Mouse (Mus musculus) Patski (cell line): ENCODE results near the gene Hist1h2bp. TPM values are rescaled to one million over a fixed set of nuclear protein-coding genes. Genes with fewer than 3 reads are reported as not detected.
A peak's percentile ranks its signal among the peaks of the same experiment; 100 is the strongest.
"Not testable (repeated sequence)": the region's sequence is repeated elsewhere in the genome, so short reads cannot be mapped to it uniquely, and the experiment has no call there.

Experiments
- ATAC-seq: fragments of 100-300 bp; one replicate; pipeline ENCODE4 v1.8.0; 2021
- CTCF ChIA-PET: fragments of 350-600 bp; sonication (Branson Sonifier 250); formaldehyde crosslinking; loops from one replicate; lab custom pipeline; 2022; ENCODE audit warnings: inconsistent platforms; lab: Charles Lee
- POLR2A ChIA-PET: fragments of 350-600 bp; sonication (Branson Sonifier 250); formaldehyde crosslinking; loops from one replicate; lab custom pipeline; 2022; ENCODE audit warnings: antibody characterized with exemption, inconsistent platforms; lab: Charles Lee
- DNase-seq: peaks from one replicate; pipeline ENCODE4 v3.0.0-alpha.2; 2011; ENCODE audit warnings: low read depth, low spot score
- H3K27me3 ChIP-seq: fragments of 371-371 bp; one replicate; pipeline ENCODE4 v1.5.1; 2021
- CTCF ChIP-seq: fragments of 100-300 bp; IDR thresholded peaks from one replicate; pipeline ENCODE4 v1.5.1; 2021
- in situ Hi-C: fragments of 300-500 bp; cut with MboI; formaldehyde crosslinking; loops from 3 replicates; pipeline ENCODE4 v1.11.1; 2018; ENCODE audit warnings: low pct_unique_long_range_greater_than_20kb, mixed read lengths
- polyA plus RNA-seq: library from polyadenylated mRNA; unstranded; gene quantifications from one replicate; pipeline ENCODE4 v1.2.3, GENCODE M21; 2021

Gene Hist1h2bp
- polyA plus RNA-seq = 0.45 TPM

- CTCF ChIA-PET, H3K27me3 ChIP-seq: not testable (repeated sequence)
- in situ Hi-C loops = loop anchor here (25.0 kb wide), 1 partner anchor 1975 kb away; the partner anchor contains the start of genes Hist1h1a, Hist1h2ab, Hist1h3a and Hist1h3b
- POLR2A ChIA-PET = interaction anchor here (1.1 kb wide), 1 partner anchor 1754 kb away, joined by 3 read pairs; no protein-coding TSS in a partner anchor
- ATAC-seq (peak; percentile 91), DNase-seq (peak; percentile 99)
These were observed at the start of gene Hist1h2bp, which contains the start of gene Hist1h2an for GRCm38 (mm10) chr13:21786899-21787629. Gene Hist1h2bp, plus strand, starts transcription at chr13:21787461. Gene Hist1h2an, minus strand, starts transcription at chr13:21787218.

GRCm38 (mm10) chr13:21745006-21745405, 42.3 kb upstream of the Hist1h2bp start:
- no peak for TF ChIP-seq CTCF
- ChIA-PET CTCF (no interaction called here), POLR2A (no interaction called here)
- in situ Hi-C loops = no loop called here
- no peak for DNase-seq
- no peaks in the 10 kb centered on the region for H3K27me3 ChIP-seq
- no peak for ATAC-seq

- no peak for TF ChIP-seq CTCF
- in situ Hi-C loops = no loop called here
- CTCF ChIA-PET = interaction anchor here (2.0 kb wide), 1 partner anchor 11 kb away, joined by 5 read pairs; no protein-coding TSS in a partner anchor
- ATAC-seq (no peak), DNase-seq (no peak)
- POLR2A ChIA-PET = interaction anchor here (0.8 to 2.2 kb wide), 3 partner anchors 10 to 75 kb away, joined by 3 to 6 read pairs (median 5); partner anchors contain the start of gene Hist1h4j
- H3K27me3 ChIP-seq = no peaks in the 10 kb centered on the region
These were observed 37.7 kb upstream of the Hist1h2bp start for GRCm38 (mm10) chr13:21749387-21750158.

GRCm38 (mm10) chr13:21750159-21751017, 36.9 kb upstream of the Hist1h2bp start, which contains the start of gene Hist1h4k:
Gene Hist1h4k, minus strand, starts transcription at chr13:21750505.
- H3K27me3 ChIP-seq, in situ Hi-C loops: not testable (repeated sequence)
- POLR2A ChIA-PET = interaction anchor here (0.7 to 2.2 kb wide), 2 partner anchors 15 kb away, joined by 3 to 5 read pairs; partner anchors contain the start of gene Hist1h4j
- ATAC-seq (peak; percentile 81), DNase-seq (peak; percentile 33)
- CTCF ChIA-PET = interaction anchor here (2.0 kb wide), 1 partner anchor 12 kb away, joined by 5 read pairs; no protein-coding TSS in a partner anchor

- in situ Hi-C loops = no loop called here
- ATAC-seq (no peak), DNase-seq (no peak)
- CTCF ChIA-PET = no interaction called here
- no peak for TF ChIP-seq CTCF
- POLR2A ChIA-PET = no interaction called here
- H3K27me3 ChIP-seq = no peaks in the 10 kb centered on the region
These were observed 35.8 kb upstream of the Hist1h2bp start for GRCm38 (mm10) chr13:21751417-21751816.

GRCm38 (mm10) chr13:21751827-21752226, 35.4 kb upstream of the Hist1h2bp start:
- ChIA-PET POLR2A (interaction anchor here (0.6 to 2.2 kb wide), 2 partner anchors 28 to 291 kb away, joined by 4 to 8 read pairs; partner anchors contain the start of genes Hist1h1b and Hist1h2ag), CTCF (interaction anchor here (0.7 to 1.5 kb wide), 2 partner anchors 11 to 32 kb away, joined by 4 to 5 read pairs; no protein-coding TSS in a partner anchor)
- TF ChIP-seq CTCF = no peak
- ATAC-seq = no peak
- in situ Hi-C loops = no loop called here
- H3K27me3 ChIP-seq = no peaks in the 10 kb centered on the region
- no peak for DNase-seq

- no peak for ATAC-seq
- DNase-seq = no peak
- no peak for TF ChIP-seq CTCF
- POLR2A ChIA-PET = interaction anchor here (0.6 to 2.2 kb wide), 2 partner anchors 28 to 290 kb away, joined by 4 to 8 read pairs; partner anchors contain the start of genes Hist1h1b and Hist1h2ag
- in situ Hi-C loops = no loop called here
- no peaks in the 10 kb centered on the region for H3K27me3 ChIP-seq
- CTCF ChIA-PET = interaction anchor here (0.7 to 1.5 kb wide), 2 partner anchors 12 to 32 kb away, joined by 4 to 5 read pairs; no protein-coding TSS in a partner anchor
These were observed 34.9 kb upstream of the Hist1h2bp start for GRCm38 (mm10) chr13:21752356-21752755.

GRCm38 (mm10) chr13:21753051-21753523, 34.2 kb upstream of the Hist1h2bp start:
- no peak for DNase-seq
- no peaks in the 10 kb centered on the region for H3K27me3 ChIP-seq
- POLR2A ChIA-PET = interaction anchor here (0.6 to 2.2 kb wide), 3 partner anchors 18 to 31 kb away, joined by 4 to 8 read pairs (median 4); partner anchors contain the start of gene Hist1h1b

More at GRCm38 (mm10) chr13:21753051-21753523, 34.2 kb upstream of the Hist1h2bp start:
- CTCF ChIA-PET = interaction anchor here (1.5 kb wide), 1 partner anchor 33 kb away, joined by 5 read pairs; no protein-coding TSS in a partner anchor
- ATAC-seq = no peak
- no peak for TF ChIP-seq CTCF
- in situ Hi-C loops = no loop called here
